Mouse (Mus musculus) G1E (cell line): ENCODE data around the gene Grik3.

Source experiments
- CTCF ChIP-seq: IDR thresholded peaks from 2 replicates; pipeline ENCODE4 v1.5.1; 2012; ENCODE audit warnings: low read depth, low read length, inconsistent platforms, mixed read lengths
- POLR2AphosphoS5 ChIP-seq: IDR thresholded peaks from 2 replicates; pipeline ENCODE4 v1.6.1; 2012; ENCODE audit warnings: low read depth, low read length, inconsistent platforms; ENCODE audit not compliant: insufficient replicate concordance
- TAL1 ChIP-seq: conservative IDR thresholded peaks from 2 replicates; pipeline ENCODE4 v1.6.1; 2012; ENCODE audit warnings: low read depth, low read length, inconsistent platforms, mixed read lengths

DNA sequence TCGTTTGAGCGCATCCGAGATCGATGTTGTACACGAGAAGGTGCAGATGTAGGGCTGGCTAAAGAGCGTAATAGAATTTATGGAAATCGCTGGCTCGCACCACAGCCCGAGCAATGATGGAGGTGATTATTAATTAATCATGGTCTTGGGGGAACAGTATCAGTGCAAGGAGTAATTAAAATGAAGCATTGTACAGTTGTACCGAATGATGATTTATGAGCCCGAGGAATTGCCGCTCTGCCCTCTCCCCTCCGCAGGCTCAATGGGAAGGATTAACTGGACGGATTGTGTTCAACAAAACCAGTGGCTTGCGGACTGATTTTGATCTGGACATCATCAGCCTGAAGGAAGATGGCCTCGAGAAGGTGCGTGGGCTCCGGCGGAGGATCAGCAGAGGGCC, 165.5 kb downstream of the Grik3 start:
- TF ChIP-seq TAL1 (no peak), CTCF (no peak), POLR2AphosphoS5 (no peak)
